Mouse (Mus musculus) limb, embryonic 13.5 days (tissue): ENCODE measurements at regions not wholly inside any gene's neighbourhood (a gene's known extent, or its start where the extent isn't known, plus 50 kb on each side); places are given as distances from the start of the nearest gene placed in this dataset.

Experiments used
- ATAC-seq: fragments of 200-750 bp; cut with Nextera tagmentation; 2 replicates; pipeline ENCODE4 v1.8.0; 2017; ENCODE audit warnings: low read depth, moderate number of reproducible peaks, moderate TSS enrichment; ENCODE audit not compliant: low FRiP score
- H3K27ac ChIP-seq: fragments of 300-500 bp; sonication (generic); 2 replicates; pipeline ENCODE4 v1.5.1; 2015; ENCODE audit warnings: inconsistent platforms, mild to moderate bottlenecking, moderate library complexity
- H3K27me3 ChIP-seq: fragments of 300-500 bp; sonication (generic); 2 replicates; pipeline ENCODE4 v1.6.1; 2015; ENCODE audit warnings: mild to moderate bottlenecking, inconsistent platforms
- H3K36me3 ChIP-seq: fragments of 300-500 bp; sonication (generic); 2 replicates; pipeline ENCODE4 v1.6.1; 2015; ENCODE audit warnings: inconsistent platforms, mild to moderate bottlenecking, moderate library complexity
- H3K4me1 ChIP-seq: fragments of 300-500 bp; sonication (generic); 2 replicates; pipeline ENCODE4 v1.6.1; 2015; ENCODE audit warnings: inconsistent platforms
- H3K4me2 ChIP-seq: fragments of 300-500 bp; sonication (generic); replicated peaks from 2 replicates; pipeline ENCODE4 v1.6.1; 2015; ENCODE audit warnings: inconsistent platforms, mild to moderate bottlenecking, moderate library complexity
- H3K4me3 ChIP-seq: fragments of 300-500 bp; sonication (generic); 2 replicates; pipeline ENCODE4 v1.5.1; 2015; ENCODE audit warnings: moderate library complexity, mild to moderate bottlenecking, inconsistent platforms
- H3K9ac ChIP-seq: fragments of 300-500 bp; sonication (generic); 2 replicates; pipeline ENCODE4 v1.6.1; 2015; ENCODE audit warnings: mild to moderate bottlenecking, inconsistent platforms
- H3K9me3 ChIP-seq: fragments of 300-500 bp; sonication (generic); 2 replicates; pipeline ENCODE4 v1.6.1; 2016; ENCODE audit warnings: inconsistent platforms
- WGBS: fragments of 180-500 bp; shearing (Covaris S2); methylation state at CpG from one replicate; pipeline ENCODE4 v1.1.7; 2015; 5-methylcytosine and 5-hydroxymethylcytosine counted together

DNA sequence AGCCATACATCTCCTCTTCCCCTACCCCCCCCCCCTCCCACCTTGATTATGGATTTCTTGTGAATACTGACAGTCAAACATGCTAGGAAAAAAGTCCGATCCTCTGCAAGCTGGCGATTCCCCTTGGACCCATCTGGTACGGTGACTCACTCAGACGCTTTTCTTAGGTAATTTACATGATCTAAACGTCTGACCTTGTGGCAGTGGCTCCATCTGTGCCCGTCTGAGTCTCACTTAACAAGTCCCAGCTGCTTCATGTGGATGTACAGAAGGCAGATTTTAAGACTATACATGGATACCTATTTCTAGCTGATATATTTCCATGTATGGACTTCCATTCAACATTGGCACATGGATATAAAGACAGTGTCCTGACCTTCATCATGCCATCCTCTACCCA, 481.0 kb downstream of the Lipi start:
- Histone ChIP-seq H3K36me3 (no peaks in the 10 kb centered on the region), H3K4me2 (no peak overlapping the region), H3K9ac (no peak overlapping the region), H3K4me1 (no peaks in the 10 kb centered on the region), H3K4me3 (no peak overlapping the region), H3K27ac (no peak overlapping the region), H3K27me3 (no peaks in the 10 kb centered on the region), H3K9me3 (no peaks in the 10 kb centered on the region)
- ATAC-seq = no peak
- 30% methylated on average over 6 of the region's 6 CpGs for WGBS

GRCm38 (mm10) chr16:75093163-75093562, 492.7 kb downstream of the Lipi start:
- WGBS = 34% methylated on average over 6 of the region's 6 CpGs
- H3K27me3 ChIP-seq = no peaks in the 10 kb centered on the region
- H3K9ac ChIP-seq = no peak overlapping the region
- peak overlapping the region; percentile 66 for H3K4me2 ChIP-seq
- no peak for ATAC-seq
- H3K27ac ChIP-seq = no peak overlapping the region
- peak overlapping the region; percentile 35 for H3K4me3 ChIP-seq
- H3K4me1 ChIP-seq = peaks cover 25% of the 10 kb centered on the region
- no peaks in the 10 kb centered on the region for H3K9me3 ChIP-seq
- no peaks in the 10 kb centered on the region for H3K36me3 ChIP-seq

DNA sequence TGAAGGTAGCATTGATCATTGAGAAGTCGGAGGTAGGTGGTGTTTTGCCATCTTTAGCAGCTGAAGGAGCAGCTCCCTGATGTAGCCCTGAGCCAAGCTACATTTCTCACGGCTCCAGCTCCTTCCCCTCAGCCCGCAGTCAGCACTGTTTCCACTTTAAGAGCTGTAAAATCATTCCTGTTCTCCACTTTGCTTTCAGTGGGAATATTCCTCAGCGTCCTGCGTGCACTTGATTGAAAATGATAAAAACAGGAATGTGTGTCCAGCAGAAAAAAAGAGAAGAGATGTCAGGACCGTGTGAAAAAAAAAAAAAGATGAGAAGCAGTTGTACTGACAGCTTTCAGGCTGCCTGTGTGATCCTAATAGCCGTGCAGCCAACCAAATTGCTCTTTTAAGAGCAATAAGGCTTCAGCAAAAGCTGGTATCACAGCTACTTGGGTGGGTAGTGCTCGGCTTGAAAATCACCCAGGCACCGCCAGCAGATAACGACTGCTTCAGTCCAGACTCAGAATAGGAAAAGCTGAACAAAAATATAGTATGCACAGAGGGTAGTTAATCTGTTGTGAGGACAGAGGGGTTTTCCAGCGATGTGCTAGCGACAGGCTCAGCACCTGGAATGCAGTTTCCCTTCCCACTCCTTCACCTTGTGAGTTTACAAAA, 493.3 kb downstream of the Lipi start:
- H3K9ac ChIP-seq = peak overlapping the region; percentile 8; the same call in 1 of the 2 replicates
- H3K27me3 ChIP-seq = no peaks in the 10 kb centered on the region
- peak; percentile 83 for ATAC-seq

DNA sequence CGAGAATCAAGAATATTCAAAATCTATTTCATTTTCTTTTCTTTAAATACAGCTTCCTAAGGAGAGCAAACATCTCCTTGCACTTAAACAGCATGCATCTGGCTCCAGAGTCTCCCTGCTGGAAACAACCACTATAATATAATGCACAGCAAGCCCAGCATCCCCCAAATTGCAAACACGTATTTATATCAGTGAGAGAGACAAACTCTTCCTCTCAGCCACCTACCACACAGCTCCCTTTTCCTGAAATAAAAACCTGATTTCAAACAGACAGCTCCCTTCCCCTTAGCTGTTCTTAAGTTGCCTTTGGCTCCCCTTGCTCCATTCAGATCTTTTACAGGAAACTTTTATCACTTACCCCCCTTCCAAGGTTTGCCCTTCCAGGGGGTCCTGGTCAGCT, 493.9 kb downstream of the Lipi start:
- peak; percentile 48; the same call in 1 of the 2 replicates for ATAC-seq
- H3K36me3 ChIP-seq = no peaks in the 10 kb centered on the region
- no peak overlapping the region for H3K9ac ChIP-seq
- peak overlapping the region; percentile 66 for H3K4me2 ChIP-seq
- H3K4me3 ChIP-seq = peak overlapping the region; percentile 35
- no peaks in the 10 kb centered on the region for H3K9me3 ChIP-seq
- no peaks in the 10 kb centered on the region for H3K27me3 ChIP-seq
- 36% methylated on average over 2 of the region's 2 CpGs for WGBS
- no peak overlapping the region for H3K27ac ChIP-seq
- peaks cover 25% of the 10 kb centered on the region for H3K4me1 ChIP-seq

More for the DNA sequence above, 493.3 kb downstream of the Lipi start:
- H3K27ac ChIP-seq = no peak overlapping the region
- H3K4me1 ChIP-seq = peaks cover 25% of the 10 kb centered on the region
- WGBS = 7% methylated on average over 12 of the region's 12 CpGs
- peak overlapping the region; percentile 35 for H3K4me3 ChIP-seq
- H3K9me3 ChIP-seq = no peaks in the 10 kb centered on the region
- H3K4me2 ChIP-seq = peak overlapping the region; percentile 66
- no peaks in the 10 kb centered on the region for H3K36me3 ChIP-seq

- H3K9ac ChIP-seq = no peak overlapping the region
- no peak overlapping the region for H3K4me3 ChIP-seq
- no peak for ATAC-seq
- H3K4me1 ChIP-seq = peaks cover 25% of the 10 kb centered on the region
- no peaks in the 10 kb centered on the region for H3K27me3 ChIP-seq
- no peaks in the 10 kb centered on the region for H3K9me3 ChIP-seq
- H3K27ac ChIP-seq = no peak overlapping the region
- 84% methylated on average over 6 of the region's 6 CpGs for WGBS
- H3K4me2 ChIP-seq = no peak overlapping the region
- no peaks in the 10 kb centered on the region for H3K36me3 ChIP-seq
Observed at GRCm38 (mm10) chr16:75089383-75090035, 496.4 kb downstream of the Lipi start.

- H3K9ac ChIP-seq = no peak overlapping the region
- no peak for ATAC-seq
- no peaks in the 10 kb centered on the region for H3K36me3 ChIP-seq
- no peak overlapping the region for H3K4me2 ChIP-seq
- H3K9me3 ChIP-seq = no peaks in the 10 kb centered on the region
- H3K4me1 ChIP-seq = peaks cover 25% of the 10 kb centered on the region
- 90% methylated on average over 5 of the region's 5 CpGs for WGBS
- H3K27ac ChIP-seq = no peak overlapping the region
- no peak overlapping the region for H3K4me3 ChIP-seq
- H3K27me3 ChIP-seq = no peaks in the 10 kb centered on the region
Observed at GRCm38 (mm10) chr16:75088701-75089100, 497.2 kb downstream of the Lipi start.

GRCm38 (mm10) chr16:75065281-75065680, 520.6 kb downstream of the Lipi start:
- Histone ChIP-seq H3K27ac (no peak overlapping the region), H3K36me3 (no peaks in the 10 kb centered on the region), H3K9me3 (no peaks in the 10 kb centered on the region), H3K9ac (no peak overlapping the region), H3K4me2 (no peak overlapping the region), H3K4me1 (no peaks in the 10 kb centered on the region), H3K27me3 (no peaks in the 10 kb centered on the region), H3K4me3 (no peak overlapping the region)
- WGBS = 87% methylated on average over 5 of the region's 5 CpGs
- ATAC-seq = no peak

GRCm38 (mm10) chr16:75052953-75053352, 532.9 kb downstream of the Lipi start:
- no peaks in the 10 kb centered on the region for H3K27me3 ChIP-seq
- H3K9me3 ChIP-seq = no peaks in the 10 kb centered on the region
- no peak overlapping the region for H3K9ac ChIP-seq
- no peak overlapping the region for H3K27ac ChIP-seq
- no peak overlapping the region for H3K4me2 ChIP-seq
- no peaks in the 10 kb centered on the region for H3K4me1 ChIP-seq
- no peak overlapping the region for H3K4me3 ChIP-seq
- no peaks in the 10 kb centered on the region for H3K36me3 ChIP-seq
- ATAC-seq = no peak

GRCm38 (mm10) chr16:75045969-75046368, 539.9 kb downstream of the Lipi start:
- H3K9me3 ChIP-seq = no peaks in the 10 kb centered on the region
- no peak overlapping the region for H3K4me2 ChIP-seq
- 92% methylated on average over 2 of the region's 2 CpGs for WGBS
- no peaks in the 10 kb centered on the region for H3K27me3 ChIP-seq
- no peaks in the 10 kb centered on the region for H3K4me1 ChIP-seq
- no peak overlapping the region for H3K9ac ChIP-seq
- ATAC-seq = no peak
- H3K4me3 ChIP-seq = no peak overlapping the region
- no peaks in the 10 kb centered on the region for H3K36me3 ChIP-seq
- H3K27ac ChIP-seq = no peak overlapping the region
